Mouse (Mus musculus): ENCODE results near the gene Gdi2. TPM values are rescaled to one million over a fixed set of nuclear protein-coding genes. Genes with fewer than 3 reads are reported as not detected.
"Not testable (repeated sequence)": the region's sequence is repeated elsewhere in the genome, so short reads cannot be mapped to it uniquely, and the experiment has no call there.

Gdi2 gene
- polyA plus RNA-seq (2015; fragmentation: Nextera tagmentation; extraction: Ambion mirVana), result 386 and 388 TPM in 2 replicates

GRCm38 (mm10) chr13:3537594-3538222 is at the start of gene Gdi2:
Gdi2 (plus strand) TSS chr13:3538063.
- Histone ChIP-seq H3K27ac (peak within 1 kb of the TSS; percentile 98), H3K9me3 (no peaks in the 10 kb centered on the region), H3K36me3 (replicated peaks) (no peaks in the 10 kb centered on the region), H3K4me2 (peak within 1 kb of the TSS; percentile 91), H3K4me1 (peaks cover 42% of the 10 kb centered on the region), H3K27me3 (replicated peaks) (no peaks in the 10 kb centered on the region), H3K9ac (peak within 1 kb of the TSS; percentile 94), H3K4me3 (peak within 1 kb of the TSS; percentile 89)
- ATAC-seq (replicated peaks), result peak; percentile 97
- WGBS, result under 1% methylated on average over 41 of the region's 47 CpGs

GRCm38 (mm10) chr13:3495526-3495925 is 42.3 kb upstream of the Gdi2 start:
- Histone ChIP-seq H3K4me1 (no peaks in the 10 kb centered on the region), H3K27ac (no peak overlapping the region), H3K9me3 (no peaks in the 10 kb centered on the region), H3K4me3 (no peak overlapping the region), H3K4me2 (no peak overlapping the region), H3K36me3 (replicated peaks) (no peaks in the 10 kb centered on the region), H3K9ac (no peak overlapping the region), H3K27me3 (replicated peaks) (no peaks in the 10 kb centered on the region)
- 97% methylated on average over 4 of the region's 4 CpGs for WGBS
- ATAC-seq (replicated peaks), result no peak

- H3K27me3 ChIP-seq (replicated peaks); H3K4me2 ChIP-seq; H3K36me3 ChIP-seq (replicated peaks); H3K4me3 ChIP-seq; H3K9me3 ChIP-seq; H3K4me1 ChIP-seq; H3K9ac ChIP-seq; ATAC-seq (replicated peaks); H3K27ac ChIP-seq: not testable (repeated sequence)
- 78% methylated on average over 6 of the region's 6 CpGs for WGBS
Measured at GRCm38 (mm10) chr13:3501014-3501413, 36.8 kb upstream of the Gdi2 start.

- WGBS, result 77% methylated on average over 6 of the region's 6 CpGs
- not testable (repeated sequence) for H3K36me3 ChIP-seq (replicated peaks); H3K27me3 ChIP-seq (replicated peaks); H3K9me3 ChIP-seq; H3K4me2 ChIP-seq; H3K4me3 ChIP-seq; H3K4me1 ChIP-seq; H3K27ac ChIP-seq; ATAC-seq (replicated peaks); H3K9ac ChIP-seq
Measured at GRCm38 (mm10) chr13:3515351-3515750, 22.5 kb upstream of the Gdi2 start.

GRCm38 (mm10) chr13:3519357-3519756 is 18.5 kb upstream of the Gdi2 start:
- H3K4me3 ChIP-seq; ATAC-seq (replicated peaks); H3K27me3 ChIP-seq (replicated peaks); H3K27ac ChIP-seq; H3K4me1 ChIP-seq; H3K36me3 ChIP-seq (replicated peaks); H3K4me2 ChIP-seq; H3K9ac ChIP-seq; H3K9me3 ChIP-seq: not testable (repeated sequence)
- WGBS, result 85% methylated on average over 4 of the region's 4 CpGs

- not testable (repeated sequence) for H3K9ac ChIP-seq; H3K27ac ChIP-seq; H3K36me3 ChIP-seq (replicated peaks); H3K4me3 ChIP-seq; H3K4me1 ChIP-seq; H3K27me3 ChIP-seq (replicated peaks); ATAC-seq (replicated peaks); H3K9me3 ChIP-seq; H3K4me2 ChIP-seq
- WGBS, result 41% methylated on average over 1 of the region's 1 CpGs
Measured at GRCm38 (mm10) chr13:3519994-3520393, 17.9 kb upstream of the Gdi2 start.

- no peaks in the 10 kb centered on the region for H3K36me3 ChIP-seq (replicated peaks)
- no peak overlapping the region for H3K27ac ChIP-seq
- H3K4me2 ChIP-seq, result no peak overlapping the region
- ATAC-seq (replicated peaks), result no peak
- H3K9ac ChIP-seq, result no peak overlapping the region
- no peak overlapping the region for H3K4me3 ChIP-seq
- 56% methylated on average over 6 of the region's 6 CpGs for WGBS
- no peaks in the 10 kb centered on the region for H3K4me1 ChIP-seq
- no peaks in the 10 kb centered on the region for H3K27me3 ChIP-seq (replicated peaks)
- no peaks in the 10 kb centered on the region for H3K9me3 ChIP-seq
Measured at GRCm38 (mm10) chr13:3523459-3523858, 14.4 kb upstream of the Gdi2 start.

- no peaks in the 10 kb centered on the region for H3K36me3 ChIP-seq (replicated peaks)
- no peak overlapping the region for H3K4me2 ChIP-seq
- H3K4me3 ChIP-seq, result no peak overlapping the region
- no peak for ATAC-seq (replicated peaks)
- no peak overlapping the region for H3K9ac ChIP-seq
- H3K27me3 ChIP-seq (replicated peaks), result no peaks in the 10 kb centered on the region
- 88% methylated on average over 1 of the region's 1 CpGs for WGBS
- no peaks in the 10 kb centered on the region for H3K9me3 ChIP-seq
- H3K27ac ChIP-seq, result no peak overlapping the region
- no peaks in the 10 kb centered on the region for H3K4me1 ChIP-seq
Measured at GRCm38 (mm10) chr13:3523946-3524345, 13.9 kb upstream of the Gdi2 start.

GRCm38 (mm10) chr13:3525611-3526051 is 12.2 kb upstream of the Gdi2 start:
- Histone ChIP-seq H3K36me3 (replicated peaks) (no peaks in the 10 kb centered on the region), H3K27me3 (replicated peaks) (no peaks in the 10 kb centered on the region), H3K27ac (no peak overlapping the region), H3K4me1 (no peaks in the 10 kb centered on the region), H3K4me3 (no peak overlapping the region), H3K9me3 (no peaks in the 10 kb centered on the region), H3K9ac (no peak overlapping the region), H3K4me2 (no peak overlapping the region)
- WGBS, result 62% methylated on average over 4 of the region's 4 CpGs
- ATAC-seq (replicated peaks), result no peak

GRCm38 (mm10) chr13:3526328-3526727 is 11.5 kb upstream of the Gdi2 start:
- no peak overlapping the region for H3K4me3 ChIP-seq
- no peak overlapping the region for H3K4me2 ChIP-seq
- no peaks in the 10 kb centered on the region for H3K4me1 ChIP-seq
- WGBS, result 82% methylated on average over 8 of the region's 8 CpGs
- no peak overlapping the region for H3K27ac ChIP-seq
- no peak overlapping the region for H3K9ac ChIP-seq
- ATAC-seq (replicated peaks), result no peak
- H3K36me3 ChIP-seq (replicated peaks), result no peaks in the 10 kb centered on the region
- no peaks in the 10 kb centered on the region for H3K9me3 ChIP-seq
- no peaks in the 10 kb centered on the region for H3K27me3 ChIP-seq (replicated peaks)

- H3K4me2 ChIP-seq, result no peak overlapping the region
- H3K9me3 ChIP-seq, result no peaks in the 10 kb centered on the region
- H3K27me3 ChIP-seq (replicated peaks), result no peaks in the 10 kb centered on the region
- no peaks in the 10 kb centered on the region for H3K36me3 ChIP-seq (replicated peaks)
- no peak overlapping the region for H3K9ac ChIP-seq
- no peaks in the 10 kb centered on the region for H3K4me1 ChIP-seq
- ATAC-seq (replicated peaks), result no peak
- H3K4me3 ChIP-seq, result no peak overlapping the region
- 45% methylated on average over 3 of the region's 3 CpGs for WGBS
- H3K27ac ChIP-seq, result no peak overlapping the region
Measured at GRCm38 (mm10) chr13:3530451-3530850, 7.4 kb upstream of the Gdi2 start.

- H3K4me2 ChIP-seq; H3K36me3 ChIP-seq (replicated peaks); ATAC-seq (replicated peaks); H3K27me3 ChIP-seq (replicated peaks); H3K9ac ChIP-seq; H3K4me1 ChIP-seq; H3K4me3 ChIP-seq; H3K27ac ChIP-seq; H3K9me3 ChIP-seq: not testable (repeated sequence)
- WGBS, result 44% methylated on average over 2 of the region's 2 CpGs
Measured at GRCm38 (mm10) chr13:3531176-3531575, 6.7 kb upstream of the Gdi2 start.

- WGBS, result 66% methylated on average over 10 of the region's 10 CpGs
- ATAC-seq (replicated peaks), result no peak
- peaks cover 2% of the 10 kb centered on the region; the same call in 1 of the 2 replicates for H3K4me1 ChIP-seq
Measured at GRCm38 (mm10) chr13:3531692-3532320, 6.1 kb upstream of the Gdi2 start.

More at GRCm38 (mm10) chr13:3531692-3532320, 6.1 kb upstream of the Gdi2 start:
- Histone ChIP-seq H3K4me3 (no peak overlapping the region), H3K27me3 (replicated peaks) (no peaks in the 10 kb centered on the region), H3K9me3 (no peaks in the 10 kb centered on the region), H3K36me3 (replicated peaks) (no peaks in the 10 kb centered on the region), H3K9ac (no peak overlapping the region), H3K27ac (no peak overlapping the region), H3K4me2 (no peak overlapping the region)
